Mouse (Mus musculus) gastrocnemius, postnatal 25 days (tissue): ENCODE results near the gene Cemip. TPM values are rescaled to one million over a fixed set of nuclear protein-coding genes. Genes with fewer than 3 reads are reported as not detected.

Experiments
- DNase-seq: peaks from one replicate; pipeline ENCODE4 v3.0.0; 2022
- total RNA-seq, 2 experiments: library from RNA; stranded (reverse); gene quantifications; 1 replicate in 1 of 2; 2 replicates in 1 of 2; pipeline ENCODE4 v1.2.3; 2021

The Cemip gene
- total RNA-seq, 2 experiments from 2014 or later: not detected

DNA sequence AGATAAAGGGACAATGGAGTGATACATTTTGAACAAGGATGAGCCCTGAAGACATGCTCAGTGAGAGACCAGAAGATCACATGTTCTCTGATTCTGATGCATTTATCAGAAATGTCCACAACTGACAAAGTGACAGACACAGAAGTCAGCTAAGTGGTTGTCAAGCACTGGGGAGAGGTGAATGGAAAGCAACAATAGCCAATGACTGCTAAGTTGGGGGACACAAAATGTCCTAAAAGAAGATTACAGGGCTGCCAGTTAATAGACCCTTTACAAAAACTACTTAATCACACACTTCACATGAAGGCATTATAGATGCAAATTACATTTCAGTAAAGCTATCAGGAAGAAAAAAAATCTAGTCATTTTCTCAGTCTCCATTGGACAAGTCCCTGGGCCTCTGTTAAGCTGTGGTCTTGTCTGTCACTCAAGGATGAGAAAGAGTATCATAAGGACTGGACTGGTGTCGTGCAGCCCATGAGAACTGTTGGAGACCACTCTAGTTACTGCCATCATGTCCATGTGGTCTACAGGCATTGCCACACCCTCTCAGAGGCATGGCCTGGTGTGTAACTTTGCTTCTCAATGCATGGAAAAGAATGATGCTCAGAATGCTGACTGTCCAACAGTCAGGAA, 59.2 kb downstream of the Cemip start:
- DNase-seq: no peak

- no peak for DNase-seq
Measured at GRCm38 (mm10) chr7:84026090-84026489, 60.2 kb downstream of the Cemip start.

- no peak for DNase-seq
Measured at GRCm38 (mm10) chr7:84023466-84023865, 62.8 kb downstream of the Cemip start.

GRCm38 (mm10) chr7:84022462-84022861, 63.8 kb downstream of the Cemip start:
- no peak for DNase-seq

DNA sequence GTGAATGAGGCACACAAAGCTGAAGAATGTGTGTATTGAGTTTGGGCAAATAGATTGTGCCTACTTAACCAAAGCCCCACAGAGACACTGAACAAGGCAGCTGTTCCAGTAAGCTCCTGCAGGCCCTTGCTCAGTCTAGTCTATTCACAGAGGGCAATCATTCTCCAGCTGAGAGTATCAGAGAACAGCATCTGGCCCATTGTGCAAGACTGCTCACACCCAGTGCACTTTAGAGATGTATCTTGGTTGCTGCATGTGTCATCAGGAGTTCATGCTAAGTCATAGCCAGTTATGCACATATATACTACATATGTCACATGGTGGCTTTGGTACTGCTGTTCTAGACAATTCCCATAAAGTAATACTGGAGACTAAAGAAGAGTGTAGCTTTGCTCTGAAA, 66.9 kb downstream of the Cemip start:
- DNase-seq: no peak

- DNase-seq: peak; percentile 50
Measured at GRCm38 (mm10) chr7:84018291-84019266, 67.7 kb downstream of the Cemip start.

DNA sequence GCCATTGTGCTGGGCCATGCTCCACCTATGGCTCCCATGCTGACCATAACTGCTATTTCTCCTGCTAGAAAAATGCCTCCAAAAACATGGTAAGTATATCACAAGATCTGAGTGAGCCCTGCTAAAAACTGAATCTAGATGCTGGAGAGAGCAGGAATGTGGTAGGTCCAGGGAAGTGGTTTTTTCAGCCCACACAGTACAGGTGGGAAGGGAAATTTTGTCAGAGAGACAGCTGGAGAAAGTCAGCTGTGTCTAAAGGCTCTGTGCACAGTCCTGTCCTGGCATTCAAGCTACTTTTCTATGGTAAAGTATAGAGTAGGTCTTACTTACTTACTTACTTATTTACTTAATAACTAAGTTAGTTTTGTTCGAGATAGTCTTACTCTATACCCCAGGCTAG, 71.3 kb downstream of the Cemip start:
- DNase-seq: no peak

DNA sequence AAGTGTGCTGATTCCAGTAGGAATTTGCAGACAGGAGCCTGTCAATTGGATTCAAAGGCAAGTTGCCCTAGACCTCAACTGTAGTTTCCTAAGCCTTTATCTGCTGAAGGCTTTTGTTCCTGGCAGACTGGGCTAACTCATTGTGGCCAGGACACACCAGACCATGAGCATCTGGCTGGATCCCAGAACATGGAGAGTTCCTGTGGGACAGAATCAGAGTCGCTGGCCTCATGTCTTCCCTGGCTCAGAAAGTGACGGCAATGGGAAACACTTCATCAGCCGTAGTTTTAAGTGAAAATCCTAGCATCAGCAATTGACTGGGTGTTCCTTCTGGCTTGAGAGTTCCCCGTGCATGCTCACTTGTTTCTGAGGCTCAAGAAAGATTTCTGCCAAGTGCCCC, 72.6 kb downstream of the Cemip start:
- DNase-seq: peak; percentile 53

DNA sequence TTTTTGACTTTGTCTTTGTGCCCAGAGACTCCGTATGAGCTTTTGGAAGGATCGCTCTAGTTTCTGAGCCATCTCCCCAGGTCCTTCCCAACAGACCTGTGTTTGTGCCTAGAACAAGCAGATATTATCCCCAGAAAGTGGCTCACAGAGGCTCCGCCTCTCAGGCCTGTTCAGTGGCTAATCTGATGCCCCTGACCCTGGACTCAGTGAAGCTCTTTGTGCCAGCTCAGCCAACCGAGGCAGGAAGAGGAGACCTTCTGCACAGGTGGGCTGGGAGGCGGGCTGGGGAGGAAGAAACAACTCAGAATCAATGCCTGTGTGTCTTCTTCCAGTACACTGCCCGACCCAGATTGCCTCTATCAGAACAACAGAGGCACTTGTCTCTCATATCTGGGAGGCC, 81.9 kb downstream of the Cemip start:
- DNase-seq: no peak

DNA sequence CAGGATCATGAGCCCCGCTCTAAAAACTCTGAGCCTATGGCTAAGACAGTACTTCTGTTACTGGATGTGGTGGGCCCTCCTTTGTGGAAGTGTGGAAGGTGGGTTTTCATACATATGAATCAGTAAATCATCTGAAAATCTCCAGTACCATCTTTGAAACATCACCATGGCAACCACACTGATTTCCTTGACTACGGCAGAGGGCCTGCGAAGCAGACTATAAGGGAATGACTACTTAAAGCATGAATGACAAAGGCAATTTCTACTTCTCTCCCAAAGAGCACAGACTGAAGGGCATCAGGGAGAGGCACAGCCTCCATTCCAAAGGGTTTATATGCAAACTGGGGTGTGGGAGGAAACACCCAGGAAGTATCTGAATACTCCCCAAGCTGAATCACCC, 84.8 kb downstream of the Cemip start:
- DNase-seq: no peak

GRCm38 (mm10) chr7:84000671-84001070, 85.6 kb downstream of the Cemip start:
- DNase-seq: no peak

- DNase-seq: no peak
Measured at GRCm38 (mm10) chr7:83999647-84000046, 86.7 kb downstream of the Cemip start.

GRCm38 (mm10) chr7:83994348-83994747, 92.0 kb downstream of the Cemip start:
- DNase-seq: no peak

- no peak for DNase-seq
Measured at GRCm38 (mm10) chr7:83989294-83989693, 97.0 kb downstream of the Cemip start.

DNA sequence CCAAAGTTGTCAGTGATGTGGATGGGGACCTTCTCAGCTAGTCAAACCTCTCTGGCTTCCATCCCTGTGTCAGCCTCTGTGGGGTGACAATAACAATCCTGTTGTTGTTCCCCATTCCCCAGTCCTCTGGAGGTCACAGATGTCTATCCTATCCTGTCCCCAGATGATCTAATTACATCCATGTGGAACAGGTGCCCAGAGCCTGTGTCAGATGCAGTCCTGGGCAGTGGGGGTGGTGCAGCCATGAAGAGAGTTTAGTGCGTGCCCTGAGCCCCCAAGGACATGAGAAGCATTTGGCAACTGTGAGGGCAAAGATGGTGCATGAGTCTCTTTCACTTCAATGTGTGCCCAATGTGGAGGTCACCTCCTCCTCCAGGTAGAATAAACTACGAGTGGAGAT, 100.6 kb downstream of the Cemip start:
- no peak for DNase-seq

GRCm38 (mm10) chr7:83982566-83982965, 103.7 kb downstream of the Cemip start:
- DNase-seq: no peak

GRCm38 (mm10) chr7:83978945-83979536, 107.3 kb downstream of the Cemip start:
- no peak for DNase-seq

- no peak for DNase-seq
Measured at GRCm38 (mm10) chr7:83978410-83978809, 107.9 kb downstream of the Cemip start.

- no peak for DNase-seq
Measured at GRCm38 (mm10) chr7:83976413-83976958, 109.8 kb downstream of the Cemip start.

DNA sequence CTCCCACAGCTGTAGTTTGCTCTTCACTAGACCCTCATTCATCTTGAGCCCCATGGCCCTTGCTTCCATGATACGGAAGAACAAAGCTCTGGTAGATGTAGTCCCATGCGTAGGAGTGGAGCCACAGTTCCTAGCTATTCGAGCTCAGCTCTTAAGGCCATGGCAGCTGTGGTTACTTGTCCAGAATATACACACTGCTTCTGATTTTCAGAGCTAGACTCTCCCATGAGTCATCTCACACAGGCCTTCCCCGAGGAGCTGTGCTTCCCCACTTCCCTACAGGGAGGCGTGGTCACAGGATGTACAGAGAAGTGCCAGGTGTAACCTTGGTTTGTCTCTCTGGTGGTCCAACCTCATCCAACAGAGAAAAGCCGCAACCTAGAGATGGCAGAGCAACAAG, 111.0 kb downstream of the Cemip start:
- no peak for DNase-seq

DNA sequence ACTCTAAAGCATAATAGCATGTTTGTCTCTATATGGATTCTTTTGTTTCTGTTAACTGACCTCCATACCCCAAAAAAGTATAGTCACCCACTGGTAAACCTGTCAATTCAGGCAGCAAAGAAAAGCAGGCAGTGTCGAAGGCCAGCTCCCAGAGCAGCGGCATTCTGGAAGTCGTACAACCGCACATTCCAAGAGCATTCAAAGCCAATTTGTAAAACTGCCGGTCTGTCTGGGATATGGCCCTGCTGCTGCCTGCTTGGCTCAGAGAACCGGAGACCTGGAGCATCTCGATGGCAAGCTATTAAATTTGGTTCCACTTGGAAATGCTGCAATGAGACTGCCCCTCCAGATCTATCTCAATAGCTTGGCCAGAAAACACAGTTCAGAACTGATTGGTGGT, 113.8 kb downstream of the Cemip start:
- DNase-seq: no peak

DNA sequence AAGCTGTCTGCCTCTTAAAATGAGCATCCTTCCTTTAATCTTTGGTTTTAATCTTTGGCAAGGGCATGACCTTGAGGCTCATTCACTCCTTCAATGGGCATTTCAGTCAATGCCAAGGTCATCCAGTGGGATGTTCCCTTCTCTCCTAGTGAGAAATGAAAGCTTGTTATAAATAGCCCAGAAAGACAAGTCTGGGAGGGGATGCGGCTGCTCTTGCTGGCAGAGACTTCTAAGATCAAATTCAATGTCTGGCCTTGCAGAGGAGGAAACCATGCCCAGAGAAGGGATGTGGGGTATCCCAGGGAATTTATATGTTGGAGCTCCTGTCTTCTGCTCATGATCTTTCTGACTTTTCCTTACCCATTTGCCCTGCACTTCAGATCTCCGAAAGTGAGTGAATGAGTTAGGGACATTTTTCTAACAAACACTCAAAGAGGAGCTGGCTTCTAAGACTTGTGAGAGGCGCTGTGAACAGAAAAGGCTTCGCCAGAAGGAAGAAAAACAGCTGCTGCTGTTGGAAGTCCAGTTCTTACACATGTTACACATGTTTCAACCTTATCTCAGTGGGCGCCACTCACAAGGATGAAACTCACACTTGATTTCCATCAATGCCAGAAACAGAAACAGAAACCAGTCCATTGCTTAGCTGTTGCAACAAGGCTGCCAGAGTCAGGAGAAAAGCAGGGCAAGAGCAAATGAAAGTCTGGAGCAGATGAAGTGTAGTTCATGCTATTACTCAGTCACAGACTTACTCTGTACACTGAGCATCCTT, 120.1 kb downstream of the Cemip start:
- DNase-seq: no peak
